21 mouse cellular contexts compared by ENCODE assay signal in genomic region chr10:128578330-128578729, GRCm38 (mm10). TPM values are rescaled to one million over a fixed set of nuclear protein-coding genes. Genes with fewer than 3 reads are reported as not detected.
A peak's percentile ranks its signal among the peaks of the same experiment; 100 is the strongest.
DNase-seq lines count a peak whose midpoint lies in the region; ATAC-seq and TF ChIP-seq lines count a peak whose summit lies in the region.
"Had no signal": no experiment of that assay in that cellular context is flagged by ENCODE, and none has a peak within 500 bp of the region (broad histone marks: within the 10 kb centered on the region; RNA-seq: fewer than 3 reads in every experiment).

No protein-coding gene starts in this region.

- H3K9ac ChIP-seq in liver, embryonic 12.5 days, result no peak overlapping the region
- H3K9ac ChIP-seq in CH12.LX (ENCODE audit: insufficient read depth, low read depth), result peak overlapping the region; percentile 71
- H3K9ac ChIP-seq: embryonic facial prominence, embryonic 13.5 days; forebrain, embryonic 15.5 days; heart, embryonic 15.5 days; kidney, embryonic 15.5 days; liver, embryonic 13.5 days; lung, embryonic 15.5 days; midbrain, embryonic 15.5 days had no signal

- no peak for DNase-seq in liver
- DNase-seq in CH12.LX (ENCODE audit: extremely low read depth), result peak; percentile 75
- DNase-seq in gastrocnemius, adult 2 months, result no peak
- DNase-seq in adrenal gland, adult 8-10 months, result no peak
- DNase-seq in limb, embryonic 10.5 days (ENCODE audit: low spot score), result no peak
- DNase-seq: cerebellum, adult 9-11 months; gastrocnemius, postnatal 25 days; liver, embryonic 13.5 days had no signal

- TF ChIP-seq POLR2A in CH12.LX (IDR thresholded peaks at IDR 0.05; ENCODE audit: low read depth, low read length), result peak; percentile 74

- intact Hi-C loops in gastrocnemius, adult 2 months (cut with DNase I), result no loop called here

- dilution Hi-C loops in CH12.LX (cut with MboI; ENCODE audit: extremely low pct_ligation_motif_present, extremely low pct_unique_long_range_greater_than_20kb, low sequenced_read_pairs), result no loop called here

- no peak overlapping the region for H3K27ac ChIP-seq in liver, embryonic 12.5 days
- no peak overlapping the region for H3K27ac ChIP-seq in CH12.LX (ENCODE audit: insufficient read depth, low read depth)
- no peak overlapping the region for H3K27ac ChIP-seq in gastrocnemius, adult 2 months
- no peak overlapping the region for H3K27ac ChIP-seq in limb, embryonic 10.5 days
- H3K27ac ChIP-seq: embryonic facial prominence, embryonic 13.5 days; forebrain, embryonic 15.5 days; heart, embryonic 15.5 days; kidney, embryonic 15.5 days; liver, embryonic 13.5 days; lung, embryonic 15.5 days; midbrain, embryonic 15.5 days had no signal

- no peak for TF ChIP-seq RAD21 in CH12.LX (IDR thresholded peaks at IDR 0.05; ENCODE audit: low read depth, low read length)

- H3K27me3 ChIP-seq in liver, embryonic 12.5 days (replicated peaks), result peaks cover 33% of the 10 kb centered on the region
- peaks cover 11% of the 10 kb centered on the region for H3K27me3 ChIP-seq in CH12.LX (replicated peaks)
- peaks cover 12% of the 10 kb centered on the region for H3K27me3 ChIP-seq in limb, embryonic 10.5 days (ENCODE audit: low read depth, poor library complexity, severe bottlenecking)
- H3K27me3 ChIP-seq: embryonic facial prominence, embryonic 13.5 days; forebrain, embryonic 15.5 days; heart, embryonic 15.5 days had no signal

- TF ChIP-seq CTCF in CH12.LX (conservative IDR thresholded peaks at IDR 0.05 in 1 of 2, IDR thresholded peaks at IDR 0.05 in 1 of 2; ENCODE audit: low read depth in 2 of 2, low read length in 2 of 2), result no peak
- TF ChIP-seq CTCF in gastrocnemius, adult 2 months (IDR thresholded peaks at IDR 0.05), result no peak

- no peak for ATAC-seq in liver, embryonic 12.5 days
- ATAC-seq in granulocyte monocyte progenitor cell, adult 5-6 weeks (replicated peaks; ENCODE audit: poor library complexity, severe bottlenecking), result peak; percentile 57
- ATAC-seq in megakaryocyte progenitor cell, adult 5-6 weeks (replicated peaks; ENCODE audit: poor library complexity), result peak; percentile 79
- ATAC-seq: forebrain, embryonic 15.5 days; hindbrain, embryonic 16.5 days; midbrain, embryonic 15.5 days had no signal

- no peaks in the 10 kb centered on the region for H3K36me3 ChIP-seq in liver, embryonic 12.5 days
- peaks cover 19 to 34% of the 10 kb centered on the region in 2 experiments for H3K36me3 ChIP-seq in CH12.LX (replicated peaks in 1 of 2; ENCODE audit: control insufficient read depth in 1 of 2, insufficient read depth in 1 of 2, low read length in 1 of 2)
- no peaks in the 10 kb centered on the region for H3K36me3 ChIP-seq in limb, embryonic 10.5 days
- H3K36me3 ChIP-seq: forebrain, embryonic 15.5 days; G1E; heart, embryonic 15.5 days; midbrain, embryonic 15.5 days had no signal

- no peaks in the 10 kb centered on the region for H3K4me1 ChIP-seq in liver, embryonic 12.5 days
- peaks cover 7 to 12% of the 10 kb centered on the region in 2 experiments for H3K4me1 ChIP-seq in CH12.LX (ENCODE audit: control insufficient read depth in 1 of 2, insufficient read depth in 2 of 2)
- H3K4me1 ChIP-seq in limb, embryonic 10.5 days, result no peaks in the 10 kb centered on the region; the same call in 1 of the 2 replicates
- H3K4me1 ChIP-seq: embryonic facial prominence, embryonic 13.5 days; forebrain, embryonic 15.5 days; midbrain, embryonic 15.5 days had no signal

- H3K4me2 ChIP-seq in liver, embryonic 12.5 days, result peak overlapping the region; percentile 21; the same call in 1 of the 2 replicates
- peak overlapping the region; percentile 45 for H3K4me2 ChIP-seq in CH12.LX (ENCODE audit: insufficient read depth, low read depth, poor library complexity, severe bottlenecking)
- H3K4me2 ChIP-seq: embryonic facial prominence, embryonic 13.5 days; forebrain, embryonic 15.5 days; heart, embryonic 15.5 days; kidney, embryonic 15.5 days; liver, embryonic 13.5 days; lung, embryonic 15.5 days; midbrain, embryonic 15.5 days had no signal

- peaks cover 4% of the 10 kb centered on the region; the same call in 1 of the 2 replicates for H3K9me3 ChIP-seq in liver, embryonic 12.5 days (replicated peaks)
- no peaks in the 10 kb centered on the region for H3K9me3 ChIP-seq in CH12.LX (replicated peaks; ENCODE audit: low read length)
- no peaks in the 10 kb centered on the region for H3K9me3 ChIP-seq in limb, embryonic 10.5 days (replicated peaks)
- H3K9me3 ChIP-seq: embryonic facial prominence, embryonic 13.5 days; forebrain, embryonic 15.5 days; G1E; heart, embryonic 15.5 days; kidney, embryonic 15.5 days; liver, embryonic 13.5 days; lung, embryonic 15.5 days; midbrain, embryonic 15.5 days had no signal

- 48% methylated on average over 11 of the region's 11 CpGs for WGBS in liver, embryonic 12.5 days (ENCODE audit: insufficient replicate concordance)
- WGBS in limb, embryonic 10.5 days, result 79% methylated on average over 11 of the region's 11 CpGs

- H3K79me2 ChIP-seq in CH12.LX (replicated peaks; ENCODE audit: control insufficient read depth, extremely low read depth, insufficient read depth, poor library complexity, severe bottlenecking), result no peaks in the 10 kb centered on the region

- H3K4me3 ChIP-seq in liver, embryonic 12.5 days, result no peak overlapping the region
- H3K4me3 ChIP-seq in CH12.LX (replicated peaks in 1 of 3; ENCODE audit: low read depth in 2 of 3, low read length in 2 of 3, poor library complexity in 1 of 3), result peak overlapping the region; percentile 71 to 94 (median 80)
- H3K4me3 ChIP-seq in gastrocnemius, adult 2 months, result no peak overlapping the region
- no peak overlapping the region for H3K4me3 ChIP-seq in limb, embryonic 10.5 days
- H3K4me3 ChIP-seq: embryonic facial prominence, embryonic 13.5 days; forebrain, embryonic 15.5 days; heart, embryonic 15.5 days; kidney, embryonic 15.5 days; liver, embryonic 13.5 days; lung, embryonic 15.5 days; megakaryocyte, embryonic 14.5 days; midbrain, embryonic 15.5 days; myocyte had no signal

- no peak for TF ChIP-seq EP300 in CH12.LX (IDR thresholded peaks at IDR 0.05; ENCODE audit: low read length)

- in situ Hi-C loops in CH12.LX (cut with MboI; ENCODE audit: low pct_ligation_motif_present, low pct_unique_long_range_greater_than_20kb, low sequenced_read_pairs), result no loop called here

RNA-seq across cellular contexts. Expression of gene Erbb3, which starts 11.1 kb away (rescaled TPM):
- polyA plus RNA-seq in liver, embryonic 12.5 days (2016; fragmentation: Nextera tagmentation; extraction: Ambion mirVana), result 1.8 TPM in 2 replicates
- total RNA-seq in CH12.LX (2012; rRNA removed) (12.6 and 13.2 TPM in 2 replicates), CH12.LX (2014; rRNA removed) (11.3 and 13.0 TPM in 2 replicates)
- polyA plus RNA-seq in CH12.LX (2012; ENCODE audit: insufficient read length, low read depth), result 7.4 and 7.7 TPM in 2 replicates
- 1.6 and 1.7 TPM in 2 replicates for total RNA-seq in granulocyte monocyte progenitor cell, adult 5-6 weeks (2014; fragmentation: Nextera tagmentation)
- total RNA-seq in granulocyte monocyte progenitor cell, adult 5-6 weeks (2017), result 1.4 and 1.8 TPM in 2 replicates
- 2.1 and 2.9 TPM in 2 replicates for total RNA-seq in megakaryocyte progenitor cell, adult 5-6 weeks (2015)
- total RNA-seq in megakaryocyte progenitor cell, adult 5-6 weeks (2017), result 1.7 and 2.1 TPM in 2 replicates
- 1 to 10 TPM; 1.6 to 2.6 TPM for total RNA-seq in gastrocnemius, adult 2 months (2021)
- total RNA-seq in adrenal gland, adult 8-10 months (2022), result 1 to 10 TPM; 2.5 to 5.8 (median 4.6) TPM
- 3.2 and 5.3 TPM in 2 replicates for polyA plus RNA-seq in limb, embryonic 10.5 days (2016; fragmentation: Nextera tagmentation; extraction: Ambion mirVana)

RNA-seq across cellular contexts. Expression of gene Pa2g4, which starts 12.5 kb away (rescaled TPM):
- 233 and 242 TPM in 2 replicates for polyA plus RNA-seq in liver, embryonic 12.5 days (2016; fragmentation: Nextera tagmentation; extraction: Ambion mirVana)
- total RNA-seq in CH12.LX (2012; rRNA removed) (133 and 166 TPM in 2 replicates), CH12.LX (2014; rRNA removed) (126 and 129 TPM in 2 replicates)
- polyA plus RNA-seq in CH12.LX (2012; ENCODE audit: insufficient read length, low read depth), result 550 and 650 TPM in 2 replicates
- total RNA-seq in granulocyte monocyte progenitor cell, adult 5-6 weeks (2014; fragmentation: Nextera tagmentation), result 404 and 410 TPM in 2 replicates
- 414 and 442 TPM in 2 replicates for total RNA-seq in granulocyte monocyte progenitor cell, adult 5-6 weeks (2017)
- 504 and 526 TPM in 2 replicates for total RNA-seq in megakaryocyte progenitor cell, adult 5-6 weeks (2015)
- 351 and 437 TPM in 2 replicates for total RNA-seq in megakaryocyte progenitor cell, adult 5-6 weeks (2017)
- total RNA-seq in gastrocnemius, adult 2 months (2021), result 10 to 100 TPM; 37.8 to 39.3 TPM
- total RNA-seq in adrenal gland, adult 8-10 months (2022), result 10 to 100 TPM; 67.4 to 77.6 (median 70.5) TPM
- 267 and 322 TPM in 2 replicates for polyA plus RNA-seq in limb, embryonic 10.5 days (2016; fragmentation: Nextera tagmentation; extraction: Ambion mirVana)

RNA-seq across cellular contexts. Expression of gene Rpl41, which starts 29.2 kb away (rescaled TPM):
- polyA plus RNA-seq in liver, embryonic 12.5 days (2016; fragmentation: Nextera tagmentation; extraction: Ambion mirVana), result 2,924 and 3,037 TPM in 2 replicates
- total RNA-seq in CH12.LX (2012; rRNA removed) (7,686 and 8,549 TPM in 2 replicates), CH12.LX (2014; rRNA removed) (2,395 and 2,709 TPM in 2 replicates)
- 6,293 and 8,065 TPM in 2 replicates for polyA plus RNA-seq in CH12.LX (2012; ENCODE audit: insufficient read length, low read depth)
- 6,066 and 6,315 TPM in 2 replicates for total RNA-seq in granulocyte monocyte progenitor cell, adult 5-6 weeks (2014; fragmentation: Nextera tagmentation)
- 3,608 and 4,444 TPM in 2 replicates for total RNA-seq in granulocyte monocyte progenitor cell, adult 5-6 weeks (2017)
- total RNA-seq in megakaryocyte progenitor cell, adult 5-6 weeks (2015), result 3,654 and 3,864 TPM in 2 replicates
- total RNA-seq in megakaryocyte progenitor cell, adult 5-6 weeks (2017), result 3,114 and 3,805 TPM in 2 replicates
- total RNA-seq in gastrocnemius, adult 2 months (2021), result 1,000 to 10,000 TPM in 1 of 2 experiments, 100 to 1,000 TPM in 1; 932 to 1,025 TPM
- total RNA-seq in adrenal gland, adult 8-10 months (2022), result 1,000 to 10,000 TPM; 2,263 to 2,673 (median 2,524) TPM
- 3,499 and 3,829 TPM in 2 replicates for polyA plus RNA-seq in limb, embryonic 10.5 days (2016; fragmentation: Nextera tagmentation; extraction: Ambion mirVana)

RNA-seq across cellular contexts. Expression of gene Zc3h10, which starts 30.8 kb away (rescaled TPM):
- polyA plus RNA-seq in liver, embryonic 12.5 days (2016; fragmentation: Nextera tagmentation; extraction: Ambion mirVana), result 7.7 and 8.1 TPM in 2 replicates
- total RNA-seq in CH12.LX (2012; rRNA removed) (19.9 and 20.9 TPM in 2 replicates), CH12.LX (2014; rRNA removed) (16.2 TPM in 2 replicates)
- polyA plus RNA-seq in CH12.LX (2012; ENCODE audit: insufficient read length, low read depth), result 14.4 and 14.6 TPM in 2 replicates
- 8.8 and 9.7 TPM in 2 replicates for total RNA-seq in granulocyte monocyte progenitor cell, adult 5-6 weeks (2014; fragmentation: Nextera tagmentation)
- total RNA-seq in granulocyte monocyte progenitor cell, adult 5-6 weeks (2017), result 12.5 and 13.6 TPM in 2 replicates
- 5.9 and 6.7 TPM in 2 replicates for total RNA-seq in megakaryocyte progenitor cell, adult 5-6 weeks (2015)
- total RNA-seq in megakaryocyte progenitor cell, adult 5-6 weeks (2017), result 10.2 and 13.3 TPM in 2 replicates
- total RNA-seq in gastrocnemius, adult 2 months (2021), result 1 to 10 TPM; 4.2 to 6.5 TPM
- total RNA-seq in adrenal gland, adult 8-10 months (2022), result 10 to 100 TPM; 12.9 to 15.0 (median 13.6) TPM
- 14.5 and 15.4 TPM in 2 replicates for polyA plus RNA-seq in limb, embryonic 10.5 days (2016; fragmentation: Nextera tagmentation; extraction: Ambion mirVana)

RNA-seq across cellular contexts. Expression of gene Rps26, which starts 48.2 kb away (rescaled TPM):
- 555 and 561 TPM in 2 replicates for polyA plus RNA-seq in liver, embryonic 12.5 days (2016; fragmentation: Nextera tagmentation; extraction: Ambion mirVana)
- total RNA-seq in CH12.LX (2012; rRNA removed), result 2,580 and 2,987 TPM in 2 replicates
- 1,667 and 1,906 TPM in 2 replicates for total RNA-seq in CH12.LX (2014; rRNA removed)
- polyA plus RNA-seq in CH12.LX (2012; ENCODE audit: insufficient read length, low read depth), result 2,220 and 2,250 TPM in 2 replicates
- 2,754 and 2,968 TPM in 2 replicates for total RNA-seq in granulocyte monocyte progenitor cell, adult 5-6 weeks (2014; fragmentation: Nextera tagmentation)
- 1,150 and 1,165 TPM in 2 replicates for total RNA-seq in granulocyte monocyte progenitor cell, adult 5-6 weeks (2017)
- total RNA-seq in megakaryocyte progenitor cell, adult 5-6 weeks (2015), result 2,069 and 2,075 TPM in 2 replicates
- 838 and 883 TPM in 2 replicates for total RNA-seq in megakaryocyte progenitor cell, adult 5-6 weeks (2017)
- total RNA-seq in gastrocnemius, adult 2 months (2021), result 100 to 1,000 TPM; 299 to 383 TPM
- 100 to 1,000 TPM; 401 to 777 (median 537) TPM for total RNA-seq in adrenal gland, adult 8-10 months (2022)
- 592 and 676 TPM in 2 replicates for polyA plus RNA-seq in limb, embryonic 10.5 days (2016; fragmentation: Nextera tagmentation; extraction: Ambion mirVana)

Comparison
In these comparisons a context has a peak if more than half of its experiments do, and no peak if none do; other contexts are left out.
1. H3K4me3 ChIP-seq: peak in CH12.LX (3 of 3); none in liver, embryonic 12.5 days (single experiment), gastrocnemius, adult 2 months (single experiment) and limb, embryonic 10.5 days (single experiment).